8 mouse cellular contexts compared by ENCODE assay signal in genomic region chr4:123918851-123919250, GRCm38 (mm10). TPM values are rescaled to one million over a fixed set of nuclear protein-coding genes. Genes with fewer than 3 reads are reported as not detected.
DNase-seq lines count a peak whose midpoint lies in the region; ATAC-seq and TF ChIP-seq lines count a peak whose summit lies in the region.

No protein-coding gene starts in this region.

- no peak for DNase-seq in heart, embryonic 10.5 days (ENCODE audit: low spot score)
- no peak for DNase-seq in heart, postnatal 10 days
- DNase-seq in forebrain, embryonic 14.5 days (ENCODE audit: low spot score): no peak
- DNase-seq in liver, embryonic 14.5 days (ENCODE audit: low read depth in 3 of 3, low spot score in 3 of 3): no peak
- no peak for DNase-seq in urinary bladder, postnatal 25 days (ENCODE audit: low spot score)
- DNase-seq in spleen, postnatal 14 days (ENCODE audit: low spot score in 2 of 2): no peak
- DNase-seq in thymus, adult 2 months: no peak

- no peak for ATAC-seq in forebrain, embryonic 14.5 days
- no peak for ATAC-seq in liver, embryonic 14.5 days (ENCODE audit: insufficient read depth)

- peak overlapping the region; percentile 98 for H3K4me3 ChIP-seq in heart, embryonic 10.5 days
- H3K4me3 ChIP-seq in ES-Bruce4 (ENCODE audit: low read depth, low read length): peak overlapping the region; percentile 40
- H3K4me3 ChIP-seq in forebrain, embryonic 14.5 days (ENCODE audit: low read depth, low read length): peak overlapping the region; percentile 97
- H3K4me3 ChIP-seq in liver, embryonic 14.5 days (ENCODE audit: insufficient read depth in 1 of 2, low read depth in 2 of 2, low read length in 2 of 2): peak overlapping the region; percentile 67 to 92; a peak in 2 of 4 replicates
- no peak overlapping the region for H3K4me3 ChIP-seq in thymus, adult 2 months (ENCODE audit: control insufficient read depth, insufficient read depth, low read length)

- H3K27me3 ChIP-seq in heart, embryonic 10.5 days (ENCODE audit: insufficient read depth, poor library complexity, severe bottlenecking): no peaks in the 10 kb centered on the region
- H3K27me3 ChIP-seq in ES-Bruce4 (ENCODE audit: control insufficient read depth, insufficient read depth, low read length, poor library complexity, severe bottlenecking): no peaks in the 10 kb centered on the region
- H3K27me3 ChIP-seq in forebrain, embryonic 14.5 days (replicated peaks; ENCODE audit: control insufficient read depth, insufficient read depth, low read length): no peaks in the 10 kb centered on the region
- H3K27me3 ChIP-seq in liver, embryonic 14.5 days (ENCODE audit: control insufficient read depth, insufficient read depth, low read length): no peaks in the 10 kb centered on the region
- H3K27me3 ChIP-seq in thymus, adult 2 months (ENCODE audit: control insufficient read depth, insufficient read depth, low read length): no peaks in the 10 kb centered on the region

- H3K4me2 ChIP-seq in forebrain, embryonic 14.5 days (ENCODE audit: low read length): peak overlapping the region; percentile 87
- H3K4me2 ChIP-seq in liver, embryonic 14.5 days (ENCODE audit: low read depth): peak overlapping the region; percentile 81

- WGBS in heart, embryonic 10.5 days: 64% methylated on average over 2 of the region's 2 CpGs
- WGBS in forebrain, embryonic 14.5 days: 52% methylated on average over 2 of the region's 2 CpGs
- WGBS in liver, embryonic 14.5 days (ENCODE audit: insufficient replicate concordance): 65% methylated on average over 2 of the region's 2 CpGs
- 74% methylated on average over 2 of the region's 2 CpGs for WGBS in thymus, adult 2 months

- H3K27ac ChIP-seq in heart, embryonic 10.5 days: no peak overlapping the region
- H3K27ac ChIP-seq in ES-Bruce4 (ENCODE audit: insufficient read depth, low read length): no peak overlapping the region
- H3K27ac ChIP-seq in forebrain, embryonic 14.5 days (ENCODE audit: low read depth, low read length): no peak overlapping the region
- H3K27ac ChIP-seq in liver, embryonic 14.5 days: no peak overlapping the region
- H3K27ac ChIP-seq in thymus, adult 2 months (ENCODE audit: control insufficient read depth, insufficient read depth, low read length): no peak overlapping the region

- no peaks in the 10 kb centered on the region for H3K9me3 ChIP-seq in heart, embryonic 10.5 days
- H3K9me3 ChIP-seq in ES-Bruce4 (replicated peaks; ENCODE audit: control insufficient read depth, insufficient read depth, low read length, poor library complexity, severe bottlenecking): no peaks in the 10 kb centered on the region
- H3K9me3 ChIP-seq in forebrain, embryonic 14.5 days (replicated peaks; ENCODE audit: control insufficient read depth, low read length): no peaks in the 10 kb centered on the region
- no peaks in the 10 kb centered on the region for H3K9me3 ChIP-seq in liver, embryonic 14.5 days (ENCODE audit: control insufficient read depth, low read length)

- peaks cover 24% of the 10 kb centered on the region for H3K4me1 ChIP-seq in heart, embryonic 10.5 days
- peaks cover 2% of the 10 kb centered on the region for H3K4me1 ChIP-seq in ES-Bruce4 (ENCODE audit: control insufficient read depth, insufficient read depth, low read length)
- H3K4me1 ChIP-seq in forebrain, embryonic 14.5 days (ENCODE audit: control insufficient read depth, insufficient read depth, low read length): peaks cover 17% of the 10 kb centered on the region
- peaks cover 11 to 16% of the 10 kb centered on the region in 2 experiments for H3K4me1 ChIP-seq in liver, embryonic 14.5 days (replicated peaks; ENCODE audit: control insufficient read depth in 2 of 2, insufficient read depth in 2 of 2, low read length in 1 of 2)
- H3K4me1 ChIP-seq in thymus, adult 2 months (replicated peaks; ENCODE audit: control insufficient read depth, insufficient read depth, low read length): peaks cover 7% of the 10 kb centered on the region; the same call in 1 of the 2 replicates

- no peak for TF ChIP-seq CTCF in ES-Bruce4 (IDR thresholded peaks at IDR 0.05; ENCODE audit: low read depth, low read length)
- no peak for TF ChIP-seq CTCF in liver, embryonic 14.5 days (IDR thresholded peaks at IDR 0.05; ENCODE audit: low read depth)
- no peak for TF ChIP-seq CTCF in thymus, adult 2 months (IDR thresholded peaks at IDR 0.05; ENCODE audit: borderline replicate concordance, control insufficient read depth, extremely low read depth, insufficient read depth, low read length, poor library complexity)

- TF ChIP-seq POLR2A in ES-Bruce4 (IDR thresholded peaks at IDR 0.05; ENCODE audit: insufficient read depth, low read length): no peak
- no peak for TF ChIP-seq POLR2A in thymus, adult 2 months (IDR thresholded peaks at IDR 0.05; ENCODE audit: control insufficient read depth, extremely low read depth, insufficient read depth, low read length, poor library complexity)

- no peak for TF ChIP-seq EP300 in ES-Bruce4 (IDR thresholded peaks at IDR 0.05; ENCODE audit: insufficient read depth, low read depth, low read length)
- TF ChIP-seq EP300 in liver, embryonic 14.5 days (IDR thresholded peaks at IDR 0.05; ENCODE audit: low read depth): no peak

- intact Hi-C loops in heart, postnatal 10 days (cut with DNase I): no loop called here

- peaks cover 39% of the 10 kb centered on the region for H3K36me3 ChIP-seq in heart, embryonic 10.5 days
- peaks cover 30% of the 10 kb centered on the region for H3K36me3 ChIP-seq in ES-Bruce4 (ENCODE audit: control insufficient read depth, insufficient read depth, low read length, poor library complexity, severe bottlenecking)
- peaks cover 32% of the 10 kb centered on the region for H3K36me3 ChIP-seq in forebrain, embryonic 14.5 days (ENCODE audit: control insufficient read depth, insufficient read depth, low read length)
- H3K36me3 ChIP-seq in liver, embryonic 14.5 days (replicated peaks; ENCODE audit: control insufficient read depth, insufficient read depth, low read depth): peaks cover 21% of the 10 kb centered on the region
- H3K36me3 ChIP-seq in thymus, adult 2 months (ENCODE audit: control insufficient read depth, insufficient read depth, low read length): peaks cover 28% of the 10 kb centered on the region

- peak overlapping the region; percentile 89; the same call in 1 of the 2 replicates for H3K9ac ChIP-seq in ES-Bruce4 (ENCODE audit: low read depth, poor library complexity, severe bottlenecking)
- H3K9ac ChIP-seq in forebrain, embryonic 14.5 days (ENCODE audit: low read length): peak overlapping the region; percentile 95
- peak overlapping the region; percentile 92 for H3K9ac ChIP-seq in liver, embryonic 14.5 days (replicated peaks)

RNA-seq across cellular contexts. Expression of gene 4930535I16Rik, which starts 1.0 kb away (rescaled TPM):
- polyA plus RNA-seq in heart, embryonic 10.5 days (2016; fragmentation: Nextera tagmentation; extraction: Ambion mirVana): not detected in 2 replicates
- not detected for total RNA-seq in heart, postnatal 10 days (2021)
- not detected in 2 replicates for polyA plus RNA-seq in ES-Bruce4 (2011; ENCODE audit: insufficient read depth, insufficient read length, low read depth, missing spikeins)
- polyA plus RNA-seq in forebrain, embryonic 14.5 days (2014; fragmentation: Nextera tagmentation; extraction: Ambion mirVana): not detected in 2 replicates
- not detected in 2 replicates for polyA plus RNA-seq in liver, embryonic 14.5 days (2012; rRNA removed)
- not detected in 2 replicates for polyA plus RNA-seq in liver, embryonic 14.5 days (2014; fragmentation: Nextera tagmentation; extraction: Ambion mirVana)
- polyA plus RNA-seq in thymus, adult 2 months (2012; rRNA removed): 0.26 TPM in 1 of 2 replicates, not detected in the other

RNA-seq across cellular contexts. Expression of gene Rragc, which starts 1.6 kb away (rescaled TPM):
- 37.6 and 40.9 TPM in 2 replicates for polyA plus RNA-seq in heart, embryonic 10.5 days (2016; fragmentation: Nextera tagmentation; extraction: Ambion mirVana)
- total RNA-seq in heart, postnatal 10 days (2021): 10 to 100 TPM; 53.3 to 54.2 TPM
- 35.0 and 50.2 TPM in 2 replicates for polyA plus RNA-seq in ES-Bruce4 (2011; ENCODE audit: insufficient read depth, insufficient read length, low read depth, missing spikeins)
- 42.5 and 47.9 TPM in 2 replicates for polyA plus RNA-seq in forebrain, embryonic 14.5 days (2014; fragmentation: Nextera tagmentation; extraction: Ambion mirVana)
- 12.8 and 17.4 TPM in 2 replicates for polyA plus RNA-seq in liver, embryonic 14.5 days (2012; rRNA removed)
- polyA plus RNA-seq in liver, embryonic 14.5 days (2014; fragmentation: Nextera tagmentation; extraction: Ambion mirVana): 18.4 and 19.8 TPM in 2 replicates
- polyA plus RNA-seq in thymus, adult 2 months (2012; rRNA removed): 44.6 and 46.2 TPM in 2 replicates

RNA-seq across cellular contexts. Expression of gene Mycbp, which starts 14.2 kb away (rescaled TPM):
- polyA plus RNA-seq in heart, embryonic 10.5 days (2016; fragmentation: Nextera tagmentation; extraction: Ambion mirVana): 66.7 and 74.4 TPM in 2 replicates
- total RNA-seq in heart, postnatal 10 days (2021): 10 to 100 TPM; 24.9 to 29.1 TPM
- polyA plus RNA-seq in ES-Bruce4 (2011; ENCODE audit: insufficient read depth, insufficient read length, low read depth, missing spikeins): 25.0 and 25.2 TPM in 2 replicates
- 33.6 and 42.8 TPM in 2 replicates for polyA plus RNA-seq in forebrain, embryonic 14.5 days (2014; fragmentation: Nextera tagmentation; extraction: Ambion mirVana)
- 16.3 and 34.1 TPM in 2 replicates for polyA plus RNA-seq in liver, embryonic 14.5 days (2012; rRNA removed)
- 61.0 and 65.8 TPM in 2 replicates for polyA plus RNA-seq in liver, embryonic 14.5 days (2014; fragmentation: Nextera tagmentation; extraction: Ambion mirVana)
- 17.1 and 21.0 TPM in 2 replicates for polyA plus RNA-seq in thymus, adult 2 months (2012; rRNA removed)

RNA-seq across cellular contexts. Expression of gene 4933427I04Rik, which starts 59.4 kb away (rescaled TPM):
- 0.06 TPM in 1 of 2 replicates, not detected in the other for polyA plus RNA-seq in heart, embryonic 10.5 days (2016; fragmentation: Nextera tagmentation; extraction: Ambion mirVana)
- total RNA-seq in heart, postnatal 10 days (2021): not detected
- not detected in 2 replicates for polyA plus RNA-seq in ES-Bruce4 (2011; ENCODE audit: insufficient read depth, insufficient read length, low read depth, missing spikeins)
- 0.10 TPM in 1 of 2 replicates, not detected in the other for polyA plus RNA-seq in forebrain, embryonic 14.5 days (2014; fragmentation: Nextera tagmentation; extraction: Ambion mirVana)
- polyA plus RNA-seq in liver, embryonic 14.5 days (2012; rRNA removed): not detected in 2 replicates
- not detected in 2 replicates for polyA plus RNA-seq in liver, embryonic 14.5 days (2014; fragmentation: Nextera tagmentation; extraction: Ambion mirVana)
- polyA plus RNA-seq in thymus, adult 2 months (2012; rRNA removed): 0.09 TPM in 1 of 2 replicates, not detected in the other
